Mouse (Mus musculus) lung, postnatal 36 days (tissue): ENCODE data around the gene Kcnn3.

Experiments
- DNase-seq: peaks from one replicate; pipeline ENCODE4 v3.0.0; 2022; ENCODE audit warnings: mixed read lengths

Kcnn3 gene

GRCm38 (mm10) chr3:89569058-89569457 lies 49.1 kb downstream of the Kcnn3 start:
- no peak for DNase-seq

- DNase-seq = no peak
Measured at GRCm38 (mm10) chr3:89569707-89570324, 49.9 kb downstream of the Kcnn3 start.

- DNase-seq = no peak
Measured at GRCm38 (mm10) chr3:89570362-89570761, 50.4 kb downstream of the Kcnn3 start.

GRCm38 (mm10) chr3:89574260-89574659 lies 54.3 kb downstream of the Kcnn3 start:
- DNase-seq = peak; percentile 30

GRCm38 (mm10) chr3:89576381-89576780 lies 56.4 kb downstream of the Kcnn3 start:
- DNase-seq = peak; percentile 59

- DNase-seq = no peak
Measured at GRCm38 (mm10) chr3:89577154-89577553, 57.2 kb downstream of the Kcnn3 start.

GRCm38 (mm10) chr3:89578083-89578482 lies 58.1 kb downstream of the Kcnn3 start:
- no peak for DNase-seq

- DNase-seq = peak; percentile 74
Measured at GRCm38 (mm10) chr3:89578803-89579202, 58.8 kb downstream of the Kcnn3 start.

GRCm38 (mm10) chr3:89584254-89584653 lies 64.3 kb downstream of the Kcnn3 start:
- DNase-seq = peak; percentile 34

- no peak for DNase-seq
Measured at GRCm38 (mm10) chr3:89588436-89588835, 68.5 kb downstream of the Kcnn3 start.

- no peak for DNase-seq
Measured at GRCm38 (mm10) chr3:89589321-89589720, 69.4 kb downstream of the Kcnn3 start.

GRCm38 (mm10) chr3:89590386-89590785 lies 70.4 kb downstream of the Kcnn3 start:
- no peak for DNase-seq

- no peak for DNase-seq
Measured at GRCm38 (mm10) chr3:89591461-89591860, 71.5 kb downstream of the Kcnn3 start.

GRCm38 (mm10) chr3:89592809-89593208 lies 72.8 kb downstream of the Kcnn3 start:
- DNase-seq = peak; percentile 39

- no peak for DNase-seq
Measured at GRCm38 (mm10) chr3:89593524-89593923, 73.6 kb downstream of the Kcnn3 start.

- DNase-seq = peak; percentile 58
Measured at GRCm38 (mm10) chr3:89598361-89598760, 78.4 kb downstream of the Kcnn3 start.

GRCm38 (mm10) chr3:89598967-89599366 lies 79.0 kb downstream of the Kcnn3 start:
- no peak for DNase-seq

GRCm38 (mm10) chr3:89601060-89601459 lies 81.1 kb downstream of the Kcnn3 start:
- no peak for DNase-seq

- no peak for DNase-seq
Measured at GRCm38 (mm10) chr3:89603300-89603699, 83.3 kb downstream of the Kcnn3 start.

GRCm38 (mm10) chr3:89605235-89605634 lies 85.3 kb downstream of the Kcnn3 start:
- no peak for DNase-seq

- DNase-seq = no peak
Measured at GRCm38 (mm10) chr3:89607327-89607726, 87.4 kb downstream of the Kcnn3 start.

- DNase-seq = no peak
Measured at GRCm38 (mm10) chr3:89612048-89612447, 92.1 kb downstream of the Kcnn3 start.

GRCm38 (mm10) chr3:89613526-89614523 lies 93.9 kb downstream of the Kcnn3 start:
- DNase-seq = peak; percentile 51

GRCm38 (mm10) chr3:89616861-89617260 lies 96.9 kb downstream of the Kcnn3 start:
- no peak for DNase-seq
